Mouse (Mus musculus) CH12.LX (cell line): ENCODE measurements around the gene Olfr1393. TPM values are rescaled to one million over a fixed set of nuclear protein-coding genes. Genes with fewer than 3 reads are reported as not detected.

Source experiments
- DNase-seq: peaks from one replicate; pipeline ENCODE4 v3.0.0-alpha.2; 2013; ENCODE audit errors: extremely low read depth
- H3K27ac ChIP-seq: 2 replicates; pipeline ENCODE4 v1.5.1; 2012; ENCODE audit warnings: low read depth, mild to moderate bottlenecking, control low read depth, moderate library complexity; ENCODE audit not compliant: insufficient read depth
- H3K27me3 ChIP-seq: replicated peaks from 2 replicates; pipeline ENCODE3; 2012; ENCODE audit warnings: inconsistent platforms
- H3K36me3 ChIP-seq, 2 experiments: replicated peaks in 1 of 2; 2 replicates each; pipeline versions ENCODE3 to v1.6.1; 2012; ENCODE audit warnings: inconsistent platforms in 1 of 2, low read length in 1 of 2, mild to moderate bottlenecking in 1 of 2, mixed read lengths in 1 of 2, moderate library complexity in 1 of 2; ENCODE audit not compliant: control insufficient read depth in 1 of 2, insufficient read depth in 1 of 2
- H3K4me1 ChIP-seq, 2 experiments: 2 replicates each; pipeline ENCODE4 v1.6.1; 2012; ENCODE audit warnings: inconsistent platforms in 1 of 2, moderate library complexity in 1 of 2; ENCODE audit not compliant: insufficient read depth in 2 of 2, control insufficient read depth in 1 of 2
- H3K4me2 ChIP-seq: 2 replicates; pipeline ENCODE4 v1.6.1; 2012; ENCODE audit warnings: low read depth, mild to moderate bottlenecking, control low read depth; ENCODE audit not compliant: poor library complexity, insufficient read depth, severe bottlenecking
- H3K4me3 ChIP-seq, 3 experiments: fragments of 150-350 bp in 1 of 3; sonication (generic) in 1 of 3; replicated peaks in 1 of 3; 2 replicates each; pipeline versions ENCODE3 to v1.5.1; 2011 to 2012; ENCODE audit warnings: low read depth in 2 of 3, low read length in 2 of 3, mild to moderate bottlenecking in 2 of 3, moderate library complexity in 2 of 3, control low read depth in 1 of 3, improper control_type of control experiment in 1 of 3, inconsistent platforms in 1 of 3, mixed read lengths in 1 of 3; ENCODE audit not compliant: poor library complexity in 1 of 3
- H3K79me2 ChIP-seq: replicated peaks from 2 replicates; pipeline ENCODE4 v1.6.1; 2012; ENCODE audit warnings: mild to moderate bottlenecking, moderate library complexity; ENCODE audit not compliant: control insufficient read depth, poor library complexity, insufficient read depth, severe bottlenecking; ENCODE audit errors: extremely low read depth
- H3K9ac ChIP-seq: 2 replicates; pipeline ENCODE4 v1.6.1; 2012; ENCODE audit warnings: low read depth, mild to moderate bottlenecking, control low read depth, moderate library complexity; ENCODE audit not compliant: insufficient read depth
- H3K9me3 ChIP-seq: replicated peaks from 2 replicates; pipeline ENCODE3; 2012; ENCODE audit warnings: low read length, inconsistent platforms, mixed read lengths
- BHLHE40 ChIP-seq: IDR thresholded peaks from 2 replicates; pipeline ENCODE4 v1.6.1; 2011; ENCODE audit warnings: mild to moderate bottlenecking, low read depth, low read length, improper control_type of control experiment
- CHD1 ChIP-seq: IDR thresholded peaks from 2 replicates; pipeline ENCODE4 v1.6.1; 2012; ENCODE audit warnings: low read depth, low read length, improper control_type of control experiment, inconsistent platforms
- CHD2 ChIP-seq: IDR thresholded peaks from 2 replicates; pipeline ENCODE4 v1.6.1; 2011; ENCODE audit warnings: low read length, improper control_type of control experiment
- CTCF ChIP-seq, 2 experiments: IDR thresholded peaks in 1 of 2; conservative IDR thresholded peaks in 1 of 2; 2 replicates each; pipeline ENCODE4 v1.5.1; 2011 to 2012; ENCODE audit warnings: low read depth in 2 of 2, low read length in 2 of 2, improper control_type of control experiment in 1 of 2, inconsistent platforms in 1 of 2, mild to moderate bottlenecking in 1 of 2, moderate library complexity in 1 of 2
- EP300 ChIP-seq: IDR thresholded peaks from 2 replicates; pipeline ENCODE4 v1.6.1; 2011; ENCODE audit warnings: low read length, improper control_type of control experiment
- HCFC1 ChIP-seq: IDR thresholded peaks from 2 replicates; pipeline ENCODE4 v1.6.1; 2012; ENCODE audit warnings: low read depth, mild to moderate bottlenecking, inconsistent platforms, low read length, improper control_type of control experiment
- IRF4 ChIP-seq: IDR thresholded peaks from 2 replicates; pipeline ENCODE4 v1.6.1; 2014; ENCODE audit warnings: low read depth, mild to moderate bottlenecking, inconsistent platforms, low read length, improper control_type of control experiment
- JUN ChIP-seq: IDR thresholded peaks from 2 replicates; pipeline ENCODE4 v1.6.1; 2011; ENCODE audit warnings: low read depth, mild to moderate bottlenecking, low read length, improper control_type of control experiment, moderate library complexity; ENCODE audit not compliant: insufficient read depth
- JUND ChIP-seq: conservative IDR thresholded peaks from 2 replicates; pipeline ENCODE4 v1.6.1; 2011; ENCODE audit warnings: low read depth, low read length, improper control_type of control experiment
- KAT2A ChIP-seq: IDR thresholded peaks from 2 replicates; pipeline ENCODE4 v1.6.1; 2012; ENCODE audit warnings: low read length, improper control_type of control experiment, inconsistent platforms; ENCODE audit not compliant: insufficient replicate concordance
- MAX ChIP-seq: IDR thresholded peaks from 2 replicates; pipeline ENCODE4 v1.6.1; 2011; ENCODE audit warnings: low read length, improper control_type of control experiment
- MAZ ChIP-seq: IDR thresholded peaks from 2 replicates; pipeline ENCODE4 v1.6.1; 2012; ENCODE audit warnings: low read depth, mild to moderate bottlenecking, inconsistent platforms, low read length, improper control_type of control experiment, moderate library complexity
- MXI1 ChIP-seq: IDR thresholded peaks from 2 replicates; pipeline ENCODE4 v1.6.1; 2011; ENCODE audit warnings: mild to moderate bottlenecking, low read depth, low read length, improper control_type of control experiment
- NELFE ChIP-seq: IDR thresholded peaks from 2 replicates; pipeline ENCODE4 v1.6.1; 2011; ENCODE audit warnings: low read depth, low read length, improper control_type of control experiment
- POLR2AphosphoS2 ChIP-seq: IDR thresholded peaks from 2 replicates; pipeline ENCODE4 v1.6.1; 2011; ENCODE audit warnings: low read depth, low read length, improper control_type of control experiment
- SIN3A ChIP-seq: IDR thresholded peaks from 2 replicates; pipeline ENCODE4 v1.6.1; 2012; ENCODE audit warnings: low read length, improper control_type of control experiment, inconsistent platforms
- TBP ChIP-seq: conservative IDR thresholded peaks from 2 replicates; pipeline ENCODE4 v1.6.1; 2011; ENCODE audit warnings: low read depth, low read length, improper control_type of control experiment
- UBTF ChIP-seq: IDR thresholded peaks from 2 replicates; pipeline ENCODE4 v1.6.1; 2012; ENCODE audit warnings: low read depth, mild to moderate bottlenecking, inconsistent platforms, low read length, improper control_type of control experiment, moderate library complexity
- USF2 ChIP-seq: conservative IDR thresholded peaks from 2 replicates; pipeline ENCODE4 v1.6.1; 2011; ENCODE audit warnings: low read depth, low read length, improper control_type of control experiment
- ZKSCAN1 ChIP-seq: IDR thresholded peaks from 2 replicates; pipeline ENCODE4 v1.6.1; 2012; ENCODE audit warnings: low read depth, inconsistent platforms, low read length, improper control_type of control experiment, borderline replicate concordance
- ZMIZ1 ChIP-seq: IDR thresholded peaks from 2 replicates; pipeline ENCODE4 v1.6.1; 2012; ENCODE audit warnings: low read depth, mild to moderate bottlenecking, inconsistent platforms, low read length, improper control_type of control experiment
- dilution Hi-C: fragments of 300-500 bp; cut with MboI; formaldehyde crosslinking; loops from 2 replicates; pipeline ENCODE4 v1.14.3; 2020; ENCODE audit warnings: low sequenced_read_pairs; ENCODE audit not compliant: extremely low pct_unique_long_range_greater_than_20kb, extremely low pct_ligation_motif_present
- in situ Hi-C: fragments of 300-500 bp; cut with MboI; formaldehyde crosslinking; loops from 3 replicates; pipeline ENCODE4 v1.14.3; 2019; ENCODE audit warnings: low sequenced_read_pairs, low pct_ligation_motif_present, low pct_unique_long_range_greater_than_20kb, mixed read lengths
- polyA plus RNA-seq: library from polyadenylated mRNA; unstranded; fragments of >175 nt; gene quantifications from 2 replicates; pipeline ENCODE4 v1.2.1, GENCODE M21; 2012; ENCODE audit warnings: low read depth; ENCODE audit not compliant: insufficient read length
- total RNA-seq, 2 experiments: library from RNA; depleted of rRNA; stranded (reverse); fragments of 300-350 nt in 1 of 2; fragments of >200 nt in 1 of 2; gene quantifications; 2 replicates each; pipeline ENCODE4 v1.2.3; 2012 to 2014

The Olfr1393 gene
- total and polyA plus RNA-seq, 3 experiments = 0.10 TPM; not detected in 2

- no peak for DNase-seq
- dilution Hi-C loops = no loop called here
- no peaks in the 10 kb centered on the region for H3K9me3 ChIP-seq
Observed at GRCm38 (mm10) chr11:49235459-49236207, 42.5 kb upstream of the Olfr1393 start.

GRCm38 (mm10) chr11:49236891-49237290 is 41.2 kb upstream of the Olfr1393 start:
- Histone ChIP-seq H3K4me1 (peaks cover 6 to 46% of the 10 kb centered on the region in 2 experiments; a peak in 3 of 4 replicates), H3K4me2 (no peak overlapping the region; the same call in 1 of the 2 replicates), H3K9me3 (no peaks in the 10 kb centered on the region), H3K27ac (no peak overlapping the region), H3K79me2 (no peaks in the 10 kb centered on the region), H3K9ac (peak overlapping the region; percentile 44; the same call in 1 of the 2 replicates), H3K36me3 (no peaks in the 10 kb centered on the region), H3K27me3 (no peaks in the 10 kb centered on the region), H3K4me3 (no peak overlapping the region)
- dilution Hi-C loops (no loop called here), in situ Hi-C loops (no loop called here)
- no peak for TF ChIP-seq JUND
- no peak for TF ChIP-seq USF2
- DNase-seq = no peak

More at GRCm38 (mm10) chr11:49235459-49236207, 42.5 kb upstream of the Olfr1393 start:
- TF ChIP-seq MXI1 (no peak), EP300 (peak; percentile 70), HCFC1 (no peak), BHLHE40 (no peak), UBTF (no peak), MAX (no peak)
- Histone ChIP-seq H3K79me2 (no peaks in the 10 kb centered on the region), H3K27me3 (no peaks in the 10 kb centered on the region), H3K4me2 (no peak overlapping the region), H3K9ac (no peak overlapping the region; the same call in 1 of the 2 replicates), H3K4me1 (peaks cover 3 to 34% of the 10 kb centered on the region in 2 experiments; a peak in 3 of 4 replicates), H3K36me3 (no peaks in the 10 kb centered on the region), H3K27ac (no peak overlapping the region), H3K4me3 (no peak overlapping the region)
- in situ Hi-C loops = no loop called here

- in situ Hi-C loops (no loop called here), dilution Hi-C loops (no loop called here)
- Histone ChIP-seq H3K79me2 (no peaks in the 10 kb centered on the region), H3K36me3 (no peaks in the 10 kb centered on the region), H3K27me3 (no peaks in the 10 kb centered on the region), H3K9me3 (no peaks in the 10 kb centered on the region), H3K27ac (peak overlapping the region; percentile 49), H3K4me2 (peak overlapping the region; percentile 40), H3K9ac (peak overlapping the region; percentile 44), H3K4me3 (no peak overlapping the region), H3K4me1 (peaks cover 8 to 53% of the 10 kb centered on the region in 2 experiments; a peak in 3 of 4 replicates)
- no peak for DNase-seq
- TF ChIP-seq KAT2A (no peak), EP300 (peak; percentile 76; the same call in 1 of the 2 replicates), MAZ (no peak), CHD1 (no peak), POLR2AphosphoS2 (no peak), SIN3A (no peak), TBP (peak; percentile 71), JUN (no peak), ZMIZ1 (no peak), IRF4 (peak; percentile 76), HCFC1 (no peak), ZKSCAN1 (no peak), NELFE (no peak), CHD2 (no peak), CTCF (conservative IDR thresholded peaks at IDR 0.05 in 1 of 2, IDR thresholded peaks at IDR 0.05 in 1 of 2; ENCODE audit: low read depth in 2 of 2, low read length in 2 of 2) (no peak)
Observed at GRCm38 (mm10) chr11:49237532-49237931, 40.6 kb upstream of the Olfr1393 start.
